Mouse (Mus musculus): Measurements from ENCODE around the gene 2010300C02Rik. TPM values are rescaled to one million over a fixed set of nuclear protein-coding genes. Genes with fewer than 3 reads are reported as not detected.

2010300C02Rik gene
- polyA plus RNA-seq, 1 experiment from 2014 or later = 7.2 TPM

GRCm38 (mm10) chr1:37698186-37698839, 21.6 kb downstream of the 2010300C02Rik start:
- Histone ChIP-seq H3K36me3 (ENCODE audit: control insufficient read depth, insufficient read depth) (no peaks in the 10 kb centered on the region), H3K27ac (ENCODE audit: low read depth, low read length) (no peak overlapping the region), H3K4me1 (replicated peaks; ENCODE audit: control insufficient read depth, insufficient read depth, low read length) (no peaks in the 10 kb centered on the region; the same call in 1 of the 2 replicates), H3K4me3 (ENCODE audit: low read depth, low read length) (no peak overlapping the region), H3K9me3 (ENCODE audit: control insufficient read depth) (no peaks in the 10 kb centered on the region), H3K9ac (ENCODE audit: low read depth, low read length) (no peak overlapping the region), H3K27me3 (replicated peaks; ENCODE audit: control insufficient read depth, insufficient read depth, low read length) (no peaks in the 10 kb centered on the region), H3K4me2 (replicated peaks; ENCODE audit: low read depth) (no peak overlapping the region)
- TF ChIP-seq CTCF (IDR thresholded peaks at IDR 0.05; ENCODE audit: low read depth) = no peak
- 62% methylated on average over 8 of the region's 8 CpGs for WGBS
- ATAC-seq = peak; percentile 40; the same call in 1 of the 2 replicates

- Histone ChIP-seq H3K9me3 (ENCODE audit: control insufficient read depth) (no peaks in the 10 kb centered on the region), H3K36me3 (ENCODE audit: control insufficient read depth, insufficient read depth) (no peaks in the 10 kb centered on the region), H3K27me3 (replicated peaks; ENCODE audit: control insufficient read depth, insufficient read depth, low read length) (no peaks in the 10 kb centered on the region), H3K4me3 (ENCODE audit: low read depth, low read length) (no peak overlapping the region), H3K4me1 (replicated peaks; ENCODE audit: control insufficient read depth, insufficient read depth, low read length) (no peaks in the 10 kb centered on the region; the same call in 1 of the 2 replicates), H3K9ac (ENCODE audit: low read depth, low read length) (no peak overlapping the region), H3K4me2 (replicated peaks; ENCODE audit: low read depth) (no peak overlapping the region), H3K27ac (ENCODE audit: low read depth, low read length) (no peak overlapping the region)
- TF ChIP-seq CTCF (IDR thresholded peaks at IDR 0.05; ENCODE audit: low read depth) = no peak
- WGBS = 76% methylated on average over 3 of the region's 3 CpGs
- no peak for ATAC-seq
These were observed 23.0 kb downstream of the 2010300C02Rik start for GRCm38 (mm10) chr1:37696918-37697317.

DNA sequence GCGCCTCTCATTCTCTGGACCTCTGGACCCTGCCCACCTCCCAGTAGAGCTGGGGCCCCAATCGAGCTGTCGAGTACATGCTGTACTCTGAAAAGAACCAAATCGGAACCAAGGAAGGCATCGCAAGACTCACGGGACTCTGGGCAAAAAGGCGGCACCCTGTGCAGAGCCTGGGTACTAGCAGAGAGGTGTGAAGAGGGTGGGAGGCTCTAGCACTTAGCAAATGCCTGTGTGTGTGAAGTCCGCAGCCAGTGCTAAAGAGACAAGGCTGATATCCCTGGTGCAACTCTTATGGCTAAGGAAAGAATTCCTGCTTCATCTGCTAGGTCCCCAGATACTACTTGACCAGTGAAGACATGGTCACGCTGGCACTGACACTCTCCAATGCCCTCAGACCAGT, 24.2 kb downstream of the 2010300C02Rik start:
- Histone ChIP-seq H3K27ac (ENCODE audit: low read depth, low read length) (no peak overlapping the region), H3K4me1 (replicated peaks; ENCODE audit: control insufficient read depth, insufficient read depth, low read length) (no peaks in the 10 kb centered on the region; the same call in 1 of the 2 replicates), H3K4me2 (replicated peaks; ENCODE audit: low read depth) (no peak overlapping the region), H3K9me3 (ENCODE audit: control insufficient read depth) (no peaks in the 10 kb centered on the region), H3K4me3 (ENCODE audit: low read depth, low read length) (no peak overlapping the region), H3K9ac (ENCODE audit: low read depth, low read length) (no peak overlapping the region), H3K27me3 (replicated peaks; ENCODE audit: control insufficient read depth, insufficient read depth, low read length) (no peaks in the 10 kb centered on the region), H3K36me3 (ENCODE audit: control insufficient read depth, insufficient read depth) (no peaks in the 10 kb centered on the region)
- WGBS = 60% methylated on average over 9 of the region's 9 CpGs
- TF ChIP-seq CTCF (IDR thresholded peaks at IDR 0.05; ENCODE audit: low read depth) = no peak
- ATAC-seq = no peak

GRCm38 (mm10) chr1:37694417-37694816, 25.5 kb downstream of the 2010300C02Rik start:
- WGBS = 16% methylated on average over 8 of the region's 8 CpGs
- TF ChIP-seq CTCF (IDR thresholded peaks at IDR 0.05; ENCODE audit: low read depth) = peak; percentile 57
- H3K27me3 ChIP-seq (replicated peaks; ENCODE audit: control insufficient read depth, insufficient read depth, low read length) = no peaks in the 10 kb centered on the region
- 0 out of 2 replicates have a peak overlapping the region, but pooled peaks have one; percentile 17 for H3K9ac ChIP-seq (ENCODE audit: low read depth, low read length)
- no peaks in the 10 kb centered on the region; the same call in 1 of the 2 replicates for H3K4me1 ChIP-seq (replicated peaks; ENCODE audit: control insufficient read depth, insufficient read depth, low read length)
- H3K9me3 ChIP-seq (ENCODE audit: control insufficient read depth) = no peaks in the 10 kb centered on the region
- H3K27ac ChIP-seq (ENCODE audit: low read depth, low read length) = peak overlapping the region; percentile 78
- H3K36me3 ChIP-seq (ENCODE audit: control insufficient read depth, insufficient read depth) = no peaks in the 10 kb centered on the region
- ATAC-seq = peak; percentile 93
- peak overlapping the region; percentile 35 for H3K4me2 ChIP-seq (replicated peaks; ENCODE audit: low read depth)
- no peak overlapping the region for H3K4me3 ChIP-seq (ENCODE audit: low read depth, low read length)

GRCm38 (mm10) chr1:37691179-37691578, 28.7 kb downstream of the 2010300C02Rik start:
- TF ChIP-seq CTCF (IDR thresholded peaks at IDR 0.05; ENCODE audit: low read depth) = no peak

GRCm38 (mm10) chr1:37690665-37691064, 29.2 kb downstream of the 2010300C02Rik start:
- TF ChIP-seq CTCF (IDR thresholded peaks at IDR 0.05; ENCODE audit: low read depth) = peak; percentile 70
- 76% methylated on average over 5 of the region's 5 CpGs for WGBS

More at GRCm38 (mm10) chr1:37691179-37691578, 28.7 kb downstream of the 2010300C02Rik start:
- H3K4me2 ChIP-seq (replicated peaks; ENCODE audit: low read depth) = no peak overlapping the region
- no peaks in the 10 kb centered on the region for H3K36me3 ChIP-seq (ENCODE audit: control insufficient read depth, insufficient read depth)
- no peak overlapping the region for H3K9ac ChIP-seq (ENCODE audit: low read depth, low read length)
- 44% methylated on average over 8 of the region's 8 CpGs for WGBS
- no peaks in the 10 kb centered on the region for H3K27me3 ChIP-seq (replicated peaks; ENCODE audit: control insufficient read depth, insufficient read depth, low read length)
- H3K4me3 ChIP-seq (ENCODE audit: low read depth, low read length) = no peak overlapping the region
- ATAC-seq = no peak
- H3K4me1 ChIP-seq (replicated peaks; ENCODE audit: control insufficient read depth, insufficient read depth, low read length) = no peaks in the 10 kb centered on the region; the same call in 1 of the 2 replicates
- no peaks in the 10 kb centered on the region for H3K9me3 ChIP-seq (ENCODE audit: control insufficient read depth)
- no peak overlapping the region for H3K27ac ChIP-seq (ENCODE audit: low read depth, low read length)

More at GRCm38 (mm10) chr1:37690665-37691064, 29.2 kb downstream of the 2010300C02Rik start:
- Histone ChIP-seq H3K4me3 (ENCODE audit: low read depth, low read length) (no peak overlapping the region), H3K36me3 (ENCODE audit: control insufficient read depth, insufficient read depth) (no peaks in the 10 kb centered on the region), H3K9ac (ENCODE audit: low read depth, low read length) (no peak overlapping the region), H3K4me2 (replicated peaks; ENCODE audit: low read depth) (no peak overlapping the region), H3K4me1 (replicated peaks; ENCODE audit: control insufficient read depth, insufficient read depth, low read length) (no peaks in the 10 kb centered on the region; the same call in 1 of the 2 replicates), H3K27me3 (replicated peaks; ENCODE audit: control insufficient read depth, insufficient read depth, low read length) (no peaks in the 10 kb centered on the region), H3K27ac (ENCODE audit: low read depth, low read length) (no peak overlapping the region), H3K9me3 (ENCODE audit: control insufficient read depth) (no peaks in the 10 kb centered on the region)
- no peak for ATAC-seq

Data from intestine, postnatal 0 days (tissue).